Mouse (Mus musculus) liver, embryonic 15.5 days (tissue): ENCODE results near the gene Taok3. TPM values are rescaled to one million over a fixed set of nuclear protein-coding genes. Genes with fewer than 3 reads are reported as not detected.

ENCODE experiments used
- ATAC-seq: fragments of 200-750 bp; cut with Nextera tagmentation; 2 replicates; pipeline ENCODE4 v1.8.0; 2017; ENCODE audit warnings: moderate number of reproducible peaks, mild to moderate bottlenecking, moderate library complexity; ENCODE audit not compliant: insufficient read depth
- H3K27ac ChIP-seq: fragments of 300-500 bp; sonication (generic); replicated peaks from 2 replicates; pipeline ENCODE4 v1.5.1; 2015; ENCODE audit warnings: mild to moderate bottlenecking, inconsistent platforms
- H3K27me3 ChIP-seq: fragments of 300-500 bp; sonication (generic); 2 replicates; pipeline ENCODE4 v1.6.1; 2015; ENCODE audit warnings: mild to moderate bottlenecking, inconsistent platforms
- H3K36me3 ChIP-seq: fragments of 300-500 bp; sonication (generic); replicated peaks from 2 replicates; pipeline ENCODE4 v1.6.1; 2015; ENCODE audit warnings: moderate library complexity, mild to moderate bottlenecking, inconsistent platforms
- H3K4me1 ChIP-seq: fragments of 300-500 bp; sonication (generic); replicated peaks from 2 replicates; pipeline ENCODE4 v1.6.1; 2015; ENCODE audit warnings: inconsistent platforms
- H3K4me2 ChIP-seq: fragments of 300-500 bp; sonication (generic); 2 replicates; pipeline ENCODE4 v1.6.1; 2015; ENCODE audit warnings: moderate library complexity, mild to moderate bottlenecking, inconsistent platforms
- H3K4me3 ChIP-seq: fragments of 300-500 bp; sonication (generic); replicated peaks from 2 replicates; pipeline ENCODE4 v1.5.1; 2015; ENCODE audit warnings: mild to moderate bottlenecking, inconsistent platforms
- H3K9ac ChIP-seq: fragments of 300-500 bp; sonication (generic); 2 replicates; pipeline ENCODE4 v1.6.1; 2015; ENCODE audit warnings: moderate library complexity, mild to moderate bottlenecking, inconsistent platforms
- H3K9me3 ChIP-seq: fragments of 300-500 bp; sonication (generic); replicated peaks from 2 replicates; pipeline ENCODE4 v1.6.1; 2016; ENCODE audit warnings: inconsistent platforms
- WGBS: fragments of 180-500 bp; shearing (Covaris S2); methylation state at CpG from one replicate; pipeline ENCODE4 v1.1.7; 2015; ENCODE audit warnings: mixed read lengths; ENCODE audit not compliant: insufficient replicate concordance; 5-methylcytosine and 5-hydroxymethylcytosine counted together
- polyA plus RNA-seq: library from polyadenylated mRNA; unstranded; fragments of >200 nt; fragmentation: Nextera tagmentation; extraction: Ambion mirVana; gene quantifications from 2 replicates; pipeline ENCODE4 v1.2.1, GENCODE M21; 2015

The Taok3 gene
- polyA plus RNA-seq, 1 experiment from 2014 or later = 42.5 TPM

DNA sequence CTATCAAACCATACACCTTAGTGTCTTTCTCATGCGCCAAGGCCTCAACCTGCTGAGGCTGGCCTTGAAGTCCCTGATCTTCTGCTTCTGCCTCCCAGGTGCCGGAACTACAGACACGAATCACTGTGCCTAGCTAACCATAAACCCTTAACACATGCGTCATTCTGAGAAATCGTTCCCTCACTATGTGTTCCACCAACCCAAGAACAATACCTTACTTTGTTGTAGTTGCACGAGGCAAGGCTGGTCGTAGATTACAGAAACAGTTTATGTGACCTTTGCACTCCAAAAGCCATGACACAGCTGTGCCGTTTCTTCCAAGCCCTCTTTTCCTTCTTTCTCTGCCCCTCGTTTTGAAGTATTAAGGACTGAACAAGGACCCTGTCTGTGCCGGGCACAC lies 40.6 kb downstream of the Taok3 start:
- H3K9ac ChIP-seq = no peak overlapping the region
- no peak overlapping the region for H3K4me2 ChIP-seq
- no peak overlapping the region for H3K4me3 ChIP-seq
- no peak for ATAC-seq
- H3K4me1 ChIP-seq = peaks cover 45% of the 10 kb centered on the region
- no peaks in the 10 kb centered on the region for H3K27me3 ChIP-seq
- no peaks in the 10 kb centered on the region for H3K9me3 ChIP-seq
- WGBS = 74% methylated on average over 10 of the region's 10 CpGs
- no peak overlapping the region for H3K27ac ChIP-seq
- peaks cover 61% of the 10 kb centered on the region for H3K36me3 ChIP-seq

GRCm38 (mm10) chr5:117163790-117164189 lies 43.9 kb downstream of the Taok3 start:
- 93% methylated on average over 13 of the region's 13 CpGs for WGBS
- Histone ChIP-seq H3K36me3 (peaks cover 54% of the 10 kb centered on the region), H3K27me3 (no peaks in the 10 kb centered on the region), H3K4me1 (peaks cover 46% of the 10 kb centered on the region), H3K27ac (no peak overlapping the region), H3K4me3 (no peak overlapping the region), H3K9me3 (no peaks in the 10 kb centered on the region), H3K9ac (no peak overlapping the region), H3K4me2 (no peak overlapping the region)
- no peak for ATAC-seq

DNA sequence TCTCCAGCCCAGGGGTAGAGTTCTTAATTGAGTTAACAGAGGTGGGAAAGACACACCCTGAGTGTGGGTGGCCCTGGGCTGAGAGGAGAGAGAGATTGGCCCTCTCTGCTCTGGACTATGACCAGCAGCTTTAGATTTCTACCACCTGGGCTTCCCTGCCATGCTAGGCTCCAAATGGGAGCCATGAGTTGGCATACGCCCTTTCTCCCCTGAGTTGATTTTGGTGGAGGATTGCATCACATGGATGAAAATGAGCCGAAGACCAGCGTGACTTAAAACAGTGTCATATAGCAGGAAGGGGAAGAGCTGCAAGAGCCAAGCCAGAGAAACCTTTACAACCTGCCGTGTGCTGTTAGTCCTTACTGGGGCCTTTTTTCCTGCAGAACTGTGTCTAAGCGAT lies 44.6 kb downstream of the Taok3 start:
- WGBS = 73% methylated on average over 5 of the region's 5 CpGs
- Histone ChIP-seq H3K27ac (no peak overlapping the region), H3K4me2 (no peak overlapping the region), H3K27me3 (no peaks in the 10 kb centered on the region), H3K36me3 (peaks cover 47% of the 10 kb centered on the region), H3K4me3 (no peak overlapping the region), H3K4me1 (peaks cover 39% of the 10 kb centered on the region), H3K9ac (no peak overlapping the region), H3K9me3 (no peaks in the 10 kb centered on the region)
- ATAC-seq = no peak

DNA sequence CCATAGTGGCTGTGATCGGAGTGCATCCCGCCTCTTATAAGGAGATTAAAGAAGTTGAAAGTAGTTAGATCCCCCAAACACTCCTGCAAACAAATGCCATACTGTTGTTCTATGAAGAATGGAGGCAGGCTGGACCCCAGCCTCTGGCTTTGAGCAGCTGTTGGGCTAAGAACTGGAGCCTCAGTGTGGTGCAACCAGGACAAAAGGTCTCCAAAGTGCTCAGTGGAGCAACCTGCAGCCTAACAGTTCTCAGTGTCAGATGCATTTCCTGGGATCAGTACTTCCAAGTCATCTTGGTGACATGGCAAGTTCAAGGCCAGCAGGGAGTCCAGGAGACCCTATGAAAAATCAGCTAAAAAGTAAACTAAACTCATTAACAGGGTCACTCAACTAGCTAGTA lies 45.0 kb downstream of the Taok3 start:
- Histone ChIP-seq H3K4me1 (peaks cover 35% of the 10 kb centered on the region), H3K27ac (no peak overlapping the region), H3K4me3 (no peak overlapping the region), H3K27me3 (no peaks in the 10 kb centered on the region), H3K4me2 (no peak overlapping the region), H3K9ac (no peak overlapping the region), H3K9me3 (no peaks in the 10 kb centered on the region), H3K36me3 (peaks cover 44% of the 10 kb centered on the region)
- WGBS = 86% methylated on average over 2 of the region's 2 CpGs
- ATAC-seq = no peak

GRCm38 (mm10) chr5:117165946-117166345 lies 46.0 kb downstream of the Taok3 start:
- Histone ChIP-seq H3K9ac (no peak overlapping the region), H3K27me3 (no peaks in the 10 kb centered on the region), H3K4me3 (no peak overlapping the region), H3K9me3 (no peaks in the 10 kb centered on the region), H3K36me3 (peaks cover 37% of the 10 kb centered on the region), H3K4me1 (peaks cover 26% of the 10 kb centered on the region), H3K4me2 (no peak overlapping the region), H3K27ac (no peak overlapping the region)
- 71% methylated on average over 2 of the region's 2 CpGs for WGBS
- no peak for ATAC-seq

- 82% methylated on average over 11 of the region's 11 CpGs for WGBS
- no peak for ATAC-seq
- Histone ChIP-seq H3K9ac (no peak overlapping the region), H3K9me3 (no peaks in the 10 kb centered on the region), H3K36me3 (peaks cover 44% of the 10 kb centered on the region), H3K27ac (no peak overlapping the region), H3K4me2 (no peak overlapping the region), H3K4me1 (peaks cover 26% of the 10 kb centered on the region), H3K27me3 (no peaks in the 10 kb centered on the region), H3K4me3 (no peak overlapping the region)
Measured at GRCm38 (mm10) chr5:117166811-117167365, 47.0 kb downstream of the Taok3 start.

- Histone ChIP-seq H3K4me3 (no peak overlapping the region), H3K27me3 (no peaks in the 10 kb centered on the region), H3K4me2 (no peak overlapping the region), H3K27ac (no peak overlapping the region), H3K36me3 (peaks cover 50% of the 10 kb centered on the region), H3K4me1 (peaks cover 26% of the 10 kb centered on the region), H3K9ac (no peak overlapping the region), H3K9me3 (no peaks in the 10 kb centered on the region)
- no peak for ATAC-seq
- 87% methylated on average over 14 of the region's 14 CpGs for WGBS
Measured at GRCm38 (mm10) chr5:117168351-117169100, 48.6 kb downstream of the Taok3 start.

GRCm38 (mm10) chr5:117174057-117174456 lies 54.1 kb downstream of the Taok3 start:
- H3K4me2 ChIP-seq = no peak overlapping the region
- no peak overlapping the region for H3K9ac ChIP-seq
- H3K27me3 ChIP-seq = no peaks in the 10 kb centered on the region
- H3K36me3 ChIP-seq = peaks cover 67% of the 10 kb centered on the region
- H3K4me3 ChIP-seq = no peak overlapping the region
- H3K4me1 ChIP-seq = no peaks in the 10 kb centered on the region
- no peak overlapping the region for H3K27ac ChIP-seq
- no peaks in the 10 kb centered on the region for H3K9me3 ChIP-seq
- 93% methylated on average over 7 of the region's 7 CpGs for WGBS
- no peak for ATAC-seq

- no peak overlapping the region for H3K9ac ChIP-seq
- 82% methylated on average over 8 of the region's 8 CpGs for WGBS
- H3K9me3 ChIP-seq = no peaks in the 10 kb centered on the region
Measured at GRCm38 (mm10) chr5:117175896-117176295, 56.0 kb downstream of the Taok3 start.

DNA sequence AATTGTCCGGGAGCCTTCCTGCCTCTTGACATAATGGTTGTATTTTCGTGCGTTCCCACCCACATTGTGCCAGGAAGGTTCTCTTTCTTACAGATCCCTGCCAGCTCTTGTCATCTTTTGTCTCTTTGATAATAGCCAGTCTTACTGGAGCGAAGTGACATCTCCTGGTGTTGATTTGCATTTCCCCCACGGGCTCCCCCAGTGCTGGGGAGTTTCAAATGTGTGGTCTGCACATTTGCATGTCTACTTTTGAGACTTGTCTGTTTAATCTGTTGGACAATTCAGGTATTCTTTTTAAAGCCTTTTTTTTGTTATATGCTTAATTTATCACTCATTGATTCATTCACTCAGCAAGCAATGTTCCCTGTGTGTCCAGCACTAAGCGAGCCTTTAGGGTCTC lies 58.1 kb downstream of the Taok3 start:
- Histone ChIP-seq H3K4me2 (no peak overlapping the region), H3K9me3 (no peaks in the 10 kb centered on the region), H3K4me1 (peaks cover 13% of the 10 kb centered on the region), H3K27ac (no peak overlapping the region), H3K36me3 (peaks cover 76% of the 10 kb centered on the region), H3K4me3 (no peak overlapping the region), H3K27me3 (no peaks in the 10 kb centered on the region), H3K9ac (no peak overlapping the region)
- WGBS = 80% methylated on average over 6 of the region's 6 CpGs
- no peak for ATAC-seq

More at GRCm38 (mm10) chr5:117175896-117176295, 56.0 kb downstream of the Taok3 start:
- Histone ChIP-seq H3K27ac (no peak overlapping the region), H3K4me3 (no peak overlapping the region), H3K4me2 (no peak overlapping the region), H3K36me3 (peaks cover 71% of the 10 kb centered on the region), H3K4me1 (no peaks in the 10 kb centered on the region), H3K27me3 (no peaks in the 10 kb centered on the region)
- no peak for ATAC-seq

- 76% methylated on average over 6 of the region's 6 CpGs for WGBS
- no peaks in the 10 kb centered on the region for H3K9me3 ChIP-seq
- no peaks in the 10 kb centered on the region for H3K27me3 ChIP-seq
- H3K4me2 ChIP-seq = no peak overlapping the region
- H3K36me3 ChIP-seq = peaks cover 76% of the 10 kb centered on the region
- peaks cover 13% of the 10 kb centered on the region for H3K4me1 ChIP-seq
- no peak overlapping the region for H3K9ac ChIP-seq
- H3K27ac ChIP-seq = no peak overlapping the region
- H3K4me3 ChIP-seq = no peak overlapping the region
- no peak for ATAC-seq
Measured at GRCm38 (mm10) chr5:117178486-117178885, 58.6 kb downstream of the Taok3 start.
